Mouse (Mus musculus): ENCODE measurements around the gene C1qtnf3. TPM values are rescaled to one million over a fixed set of nuclear protein-coding genes. Genes with fewer than 3 reads are reported as not detected.

C1qtnf3 gene
- polyA plus RNA-seq, 1 experiment from 2014 or later: not detected

DNA sequence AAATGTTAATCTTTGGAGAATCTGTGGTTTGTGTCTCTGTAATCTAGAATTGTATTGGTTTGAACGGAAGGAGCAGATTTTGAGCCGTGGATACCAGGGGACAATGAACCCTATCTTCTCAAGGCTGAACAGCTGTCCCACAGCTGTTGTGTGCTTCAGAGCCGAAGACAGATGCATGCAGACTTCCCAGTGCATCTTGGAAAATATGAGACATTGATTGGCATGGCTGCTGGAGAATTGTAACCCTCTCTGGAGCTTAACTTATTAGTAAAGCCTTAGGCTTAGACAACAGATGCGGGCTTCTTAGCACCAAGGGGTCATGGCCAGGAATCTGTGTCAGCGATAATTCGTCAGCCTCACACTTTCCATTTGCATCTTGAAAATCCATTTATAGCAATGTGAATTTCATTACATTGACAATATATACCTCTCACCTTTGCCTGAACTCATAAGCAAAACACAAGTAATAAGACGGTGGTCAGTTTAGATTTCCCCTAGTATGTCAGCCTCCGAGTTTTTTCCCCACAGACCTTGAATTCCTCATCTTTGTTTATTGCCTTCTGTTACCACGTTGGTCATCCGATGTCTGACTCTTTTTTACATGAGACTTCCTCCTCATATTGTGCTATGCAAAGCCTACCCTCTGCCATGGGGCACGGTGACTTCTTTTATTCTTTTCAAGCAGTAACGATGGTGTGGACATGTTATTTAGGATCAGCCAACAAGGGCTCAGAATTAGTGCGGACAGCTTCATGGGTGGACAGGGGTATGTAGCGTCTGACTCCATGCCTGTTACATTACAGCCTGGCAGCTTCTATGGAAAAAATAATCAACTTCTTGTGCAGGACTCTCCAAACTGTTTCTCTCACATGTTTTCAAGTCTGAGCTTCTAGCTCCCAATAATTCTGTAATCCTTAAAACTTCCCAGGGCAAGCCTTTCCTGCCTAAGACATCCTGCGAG, 11.7 kb upstream of the C1qtnf3 start:
- DNase-seq (ENCODE audit: extremely low spot score, low spot score): no peak
- no peak overlapping the region for H3K4me3 ChIP-seq
- no peaks in the 10 kb centered on the region for H3K9me3 ChIP-seq
- no peaks in the 10 kb centered on the region for H3K4me1 ChIP-seq
- 87% methylated on average over 15 of the region's 15 CpGs for WGBS
- no peak overlapping the region for H3K27ac ChIP-seq
- H3K27me3 ChIP-seq (ENCODE audit: poor library complexity, severe bottlenecking): no peaks in the 10 kb centered on the region
- no peaks in the 10 kb centered on the region for H3K36me3 ChIP-seq (replicated peaks)

DNA sequence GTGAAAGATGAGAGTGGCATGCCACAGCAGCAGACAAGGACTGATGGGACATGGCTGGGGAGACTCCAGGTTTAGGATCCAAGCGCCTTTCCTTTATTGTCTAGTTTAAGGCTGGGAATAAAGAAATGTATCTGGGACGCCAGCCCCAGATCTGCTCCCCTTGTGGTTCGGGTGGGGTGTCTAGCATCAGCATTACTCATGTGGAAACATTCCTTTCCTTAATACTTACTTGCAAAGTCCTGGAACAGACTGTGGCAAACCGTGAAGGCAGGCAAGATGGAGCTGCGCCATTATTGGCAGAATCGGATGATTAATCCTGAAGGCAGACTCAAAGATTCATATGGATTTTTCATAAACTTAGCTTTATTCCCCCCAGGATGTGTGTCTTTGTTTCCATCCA, 10.2 kb upstream of the C1qtnf3 start:
- Histone ChIP-seq H3K4me3 (no peak overlapping the region), H3K36me3 (replicated peaks) (no peaks in the 10 kb centered on the region), H3K27me3 (ENCODE audit: poor library complexity, severe bottlenecking) (no peaks in the 10 kb centered on the region), H3K27ac (no peak overlapping the region), H3K4me1 (no peaks in the 10 kb centered on the region), H3K9me3 (no peaks in the 10 kb centered on the region)
- 91% methylated on average over 6 of the region's 6 CpGs for WGBS
- no peak for DNase-seq (ENCODE audit: extremely low spot score, low spot score)

- Histone ChIP-seq H3K27ac (no peak overlapping the region), H3K36me3 (replicated peaks) (no peaks in the 10 kb centered on the region), H3K27me3 (ENCODE audit: poor library complexity, severe bottlenecking) (no peaks in the 10 kb centered on the region), H3K4me3 (no peak overlapping the region), H3K9me3 (no peaks in the 10 kb centered on the region), H3K4me1 (peaks cover 8% of the 10 kb centered on the region; the same call in 1 of the 2 replicates)
- no peak for DNase-seq (ENCODE audit: extremely low spot score, low spot score)
- 91% methylated on average over 1 of the region's 1 CpGs for WGBS
Observed at GRCm38 (mm10) chr15:10947852-10948251, 4.3 kb upstream of the C1qtnf3 start.

- H3K4me3 ChIP-seq: no peak overlapping the region
- 65% methylated on average over 4 of the region's 4 CpGs for WGBS
- no peak for DNase-seq (ENCODE audit: extremely low spot score, low spot score)
- H3K36me3 ChIP-seq (replicated peaks): no peaks in the 10 kb centered on the region
- no peaks in the 10 kb centered on the region for H3K9me3 ChIP-seq
- peaks cover 8% of the 10 kb centered on the region; the same call in 1 of the 2 replicates for H3K4me1 ChIP-seq
- H3K27ac ChIP-seq: no peak overlapping the region
- H3K27me3 ChIP-seq (ENCODE audit: poor library complexity, severe bottlenecking): no peaks in the 10 kb centered on the region
Observed at GRCm38 (mm10) chr15:10952760-10953305, 701 bp downstream of the C1qtnf3 start.

DNA sequence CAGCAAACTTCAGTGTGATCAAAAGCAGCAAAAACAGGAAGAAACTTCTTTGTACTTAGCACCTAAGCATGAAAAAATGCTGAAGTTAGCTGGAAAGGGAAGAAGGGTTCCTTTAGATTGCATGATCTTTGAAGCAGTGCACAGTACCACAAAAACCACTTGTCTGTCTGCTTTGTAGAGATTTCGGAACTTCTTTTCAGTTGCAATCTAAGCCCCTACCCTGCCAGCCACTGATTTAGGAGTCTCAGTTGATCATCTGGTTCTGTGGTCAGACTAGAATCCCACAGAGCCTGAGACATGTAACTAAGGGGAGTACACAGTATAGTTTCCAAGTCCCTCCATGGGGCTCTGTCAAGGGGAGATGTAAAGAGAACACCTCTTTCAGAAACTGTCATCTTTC, 1.3 kb downstream of the C1qtnf3 start:
- DNase-seq (ENCODE audit: extremely low spot score, low spot score): no peak
- Histone ChIP-seq H3K9me3 (no peaks in the 10 kb centered on the region), H3K4me3 (no peak overlapping the region), H3K4me1 (peaks cover 8% of the 10 kb centered on the region; the same call in 1 of the 2 replicates), H3K27me3 (ENCODE audit: poor library complexity, severe bottlenecking) (no peaks in the 10 kb centered on the region), H3K36me3 (replicated peaks) (no peaks in the 10 kb centered on the region), H3K27ac (no peak overlapping the region)
- WGBS: 87% methylated on average over 1 of the region's 1 CpGs

GRCm38 (mm10) chr15:10954381-10955016, 2.4 kb downstream of the C1qtnf3 start:
- no peaks in the 10 kb centered on the region for H3K27me3 ChIP-seq (ENCODE audit: poor library complexity, severe bottlenecking)
- WGBS: 91% methylated on average over 6 of the region's 6 CpGs
- no peak for DNase-seq (ENCODE audit: extremely low spot score, low spot score)
- H3K27ac ChIP-seq: no peak overlapping the region
- H3K4me1 ChIP-seq: peaks cover 8% of the 10 kb centered on the region; the same call in 1 of the 2 replicates
- H3K4me3 ChIP-seq: no peak overlapping the region
- no peaks in the 10 kb centered on the region for H3K9me3 ChIP-seq
- no peaks in the 10 kb centered on the region for H3K36me3 ChIP-seq (replicated peaks)

DNA sequence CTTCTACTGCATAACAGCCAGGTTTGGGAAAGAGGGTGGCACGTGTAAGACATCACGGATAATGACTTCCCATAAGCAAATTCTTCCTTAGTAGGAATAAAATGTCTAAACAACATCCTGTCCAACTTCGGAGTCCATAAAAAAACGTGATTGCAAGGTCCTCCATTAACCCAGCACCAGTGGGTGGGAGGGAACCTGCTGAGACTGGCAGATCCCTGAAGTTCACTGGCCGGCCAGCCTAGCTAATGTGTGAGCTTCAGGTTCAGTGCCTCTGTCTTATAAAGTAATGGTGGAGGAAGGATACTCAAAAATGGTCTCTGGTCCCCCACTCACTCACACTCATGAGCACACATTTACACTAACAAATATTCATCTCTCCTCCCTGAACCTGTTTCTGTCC, 3.0 kb downstream of the C1qtnf3 start:
- Histone ChIP-seq H3K4me3 (no peak overlapping the region), H3K27me3 (ENCODE audit: poor library complexity, severe bottlenecking) (no peaks in the 10 kb centered on the region), H3K9me3 (no peaks in the 10 kb centered on the region), H3K36me3 (replicated peaks) (no peaks in the 10 kb centered on the region), H3K27ac (no peak overlapping the region), H3K4me1 (peaks cover 8% of the 10 kb centered on the region; the same call in 1 of the 2 replicates)
- 79% methylated on average over 5 of the region's 5 CpGs for WGBS
- no peak for DNase-seq (ENCODE audit: extremely low spot score, low spot score)

- H3K4me1 ChIP-seq: peaks cover 13% of the 10 kb centered on the region
- DNase-seq (ENCODE audit: extremely low spot score, low spot score): no peak
- H3K36me3 ChIP-seq (replicated peaks): no peaks in the 10 kb centered on the region
- no peak overlapping the region for H3K4me3 ChIP-seq
- H3K9me3 ChIP-seq: no peaks in the 10 kb centered on the region
- 66% methylated on average over 3 of the region's 3 CpGs for WGBS
- no peak overlapping the region for H3K27ac ChIP-seq
- H3K27me3 ChIP-seq (ENCODE audit: poor library complexity, severe bottlenecking): no peaks in the 10 kb centered on the region
Observed at GRCm38 (mm10) chr15:10956706-10957105, 4.6 kb downstream of the C1qtnf3 start.

GRCm38 (mm10) chr15:10959277-10960026, 7.3 kb downstream of the C1qtnf3 start:
- H3K27ac ChIP-seq: no peak overlapping the region
- no peak overlapping the region for H3K4me3 ChIP-seq
- WGBS: 84% methylated on average over 15 of the region's 15 CpGs
- no peak for DNase-seq (ENCODE audit: extremely low spot score, low spot score)
- no peaks in the 10 kb centered on the region for H3K36me3 ChIP-seq (replicated peaks)
- no peaks in the 10 kb centered on the region for H3K9me3 ChIP-seq
- peaks cover 5% of the 10 kb centered on the region; the same call in 1 of the 2 replicates for H3K4me1 ChIP-seq
- no peaks in the 10 kb centered on the region for H3K27me3 ChIP-seq (ENCODE audit: poor library complexity, severe bottlenecking)

GRCm38 (mm10) chr15:10960267-10960666, 8.1 kb downstream of the C1qtnf3 start:
- WGBS: 93% methylated on average over 5 of the region's 5 CpGs
- Histone ChIP-seq H3K27ac (no peak overlapping the region), H3K4me1 (peaks cover 5% of the 10 kb centered on the region; the same call in 1 of the 2 replicates), H3K9me3 (no peaks in the 10 kb centered on the region), H3K4me3 (no peak overlapping the region), H3K27me3 (ENCODE audit: poor library complexity, severe bottlenecking) (no peaks in the 10 kb centered on the region), H3K36me3 (replicated peaks) (no peaks in the 10 kb centered on the region)
- DNase-seq (ENCODE audit: extremely low spot score, low spot score): no peak

DNA sequence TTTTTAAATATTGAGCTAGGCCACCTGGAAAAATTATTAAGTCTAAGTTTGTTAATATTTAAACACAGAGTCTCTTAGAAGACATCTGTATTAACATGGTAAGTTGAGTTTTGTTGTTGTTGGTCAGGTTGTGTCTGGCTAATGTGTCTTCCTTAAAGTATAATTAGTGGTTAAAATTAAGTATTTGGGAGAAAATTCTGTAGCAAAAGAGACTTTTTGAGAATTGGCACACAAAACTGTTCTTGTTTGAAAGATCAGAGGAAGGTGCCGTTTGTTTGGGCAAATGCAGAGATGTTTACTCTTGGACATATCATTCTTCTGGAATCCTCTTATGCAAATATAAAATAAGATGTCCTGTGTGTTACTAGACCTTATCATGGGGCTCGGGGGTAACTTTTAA, 10.5 kb downstream of the C1qtnf3 start:
- no peaks in the 10 kb centered on the region for H3K27me3 ChIP-seq (ENCODE audit: poor library complexity, severe bottlenecking)
- H3K36me3 ChIP-seq (replicated peaks): no peaks in the 10 kb centered on the region
- no peak overlapping the region for H3K27ac ChIP-seq
- H3K9me3 ChIP-seq: no peaks in the 10 kb centered on the region
- WGBS: 94% methylated on average over 2 of the region's 2 CpGs
- DNase-seq (ENCODE audit: extremely low spot score, low spot score): no peak
- H3K4me3 ChIP-seq: no peak overlapping the region
- H3K4me1 ChIP-seq: peaks cover 5% of the 10 kb centered on the region; the same call in 1 of the 2 replicates

DNA sequence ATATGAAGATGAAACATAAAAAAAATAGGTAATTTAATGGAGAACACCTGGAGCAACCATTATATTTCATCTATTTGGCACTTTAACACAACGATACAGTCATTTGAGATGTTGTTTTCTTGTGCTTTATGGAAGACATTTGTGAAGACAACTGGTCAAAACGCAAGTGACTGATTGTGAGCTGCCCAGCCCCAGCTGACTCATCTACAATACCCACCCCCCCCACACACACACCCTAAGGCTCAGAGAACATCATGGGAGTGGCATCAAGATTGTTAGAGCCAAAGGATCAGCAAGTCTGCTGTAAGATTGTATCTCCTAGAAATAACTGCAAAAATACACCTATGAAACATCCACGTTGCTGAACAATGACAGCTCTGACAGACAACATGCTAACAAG, 17.3 kb downstream of the C1qtnf3 start:
- DNase-seq (ENCODE audit: extremely low spot score, low spot score): no peak
- H3K27me3 ChIP-seq (ENCODE audit: poor library complexity, severe bottlenecking): no peaks in the 10 kb centered on the region
- 78% methylated on average over 3 of the region's 3 CpGs for WGBS
- no peaks in the 10 kb centered on the region for H3K36me3 ChIP-seq (replicated peaks)
- H3K9me3 ChIP-seq: no peaks in the 10 kb centered on the region
- no peak overlapping the region for H3K4me3 ChIP-seq
- H3K27ac ChIP-seq: no peak overlapping the region
- H3K4me1 ChIP-seq: no peaks in the 10 kb centered on the region

Measured in forebrain, embryonic 10.5 days (tissue).